Mouse (Mus musculus) midbrain, embryonic 14.5 days (tissue): ENCODE data around the gene B4galnt2. TPM values are rescaled to one million over a fixed set of nuclear protein-coding genes. Genes with fewer than 3 reads are reported as not detected.

Experiments used
- ATAC-seq: fragments of 200-750 bp; cut with Nextera tagmentation; 2 replicates; pipeline ENCODE4 v1.8.0; 2017; ENCODE audit warnings: moderate number of reproducible peaks, moderate library complexity; ENCODE audit not compliant: low FRiP score, low TSS enrichment
- DNase-seq: peaks from one replicate; pipeline ENCODE4 v3.0.0-alpha.2; 2015
- H3K27ac ChIP-seq: fragments of 300-500 bp; sonication (generic); replicated peaks from 2 replicates; pipeline ENCODE4 v1.5.1; 2014; ENCODE audit warnings: mild to moderate bottlenecking, low read depth, low read length, moderate library complexity
- H3K27me3 ChIP-seq: fragments of 300-500 bp; sonication (generic); 2 replicates; pipeline ENCODE4 v1.6.1; 2014; ENCODE audit warnings: low read length, control low read depth, mixed read lengths; ENCODE audit not compliant: control insufficient read depth, insufficient read depth
- H3K36me3 ChIP-seq: fragments of 300-500 bp; sonication (generic); 2 replicates; pipeline ENCODE4 v1.6.1; 2014; ENCODE audit warnings: low read length, control low read depth; ENCODE audit not compliant: control insufficient read depth, insufficient read depth
- H3K4me1 ChIP-seq: fragments of 300-500 bp; sonication (generic); 2 replicates; pipeline ENCODE4 v1.6.1; 2014; ENCODE audit warnings: mild to moderate bottlenecking, antibody characterized with exemption, low read length, control low read depth; ENCODE audit not compliant: control insufficient read depth, insufficient read depth
- H3K4me2 ChIP-seq: fragments of 300-500 bp; sonication (generic); 2 replicates; pipeline ENCODE4 v1.6.1; 2014; ENCODE audit warnings: mild to moderate bottlenecking, low read length, moderate library complexity
- H3K4me3 ChIP-seq: fragments of 300-500 bp; sonication (generic); replicated peaks from 2 replicates; pipeline ENCODE4 v1.5.1; 2014; ENCODE audit warnings: low read depth, low read length
- H3K9ac ChIP-seq: fragments of 300-500 bp; sonication (generic); replicated peaks from 2 replicates; pipeline ENCODE4 v1.6.1; 2014; ENCODE audit warnings: mild to moderate bottlenecking, low read length, moderate library complexity
- H3K9me3 ChIP-seq: fragments of 300-500 bp; sonication (generic); 2 replicates; pipeline ENCODE4 v1.6.1; 2016; ENCODE audit warnings: low read length, control low read depth, mixed read lengths; ENCODE audit not compliant: control insufficient read depth
- WGBS: fragments of 180-500 bp; shearing (Covaris S2); extraction: QIAGEN DNeasy Blood & Tissue Kit; methylation state at CpG from one replicate; pipeline ENCODE4 v1.1.7; 2014; 5-methylcytosine and 5-hydroxymethylcytosine counted together
- polyA plus RNA-seq: library from polyadenylated mRNA; unstranded; fragments of >200 nt; fragmentation: Nextera tagmentation; extraction: Ambion mirVana; gene quantifications from 2 replicates; pipeline ENCODE4 v1.2.1, GENCODE M21; 2014

B4galnt2 gene
- polyA plus RNA-seq, 1 experiment from 2014 or later, result not detected

DNA sequence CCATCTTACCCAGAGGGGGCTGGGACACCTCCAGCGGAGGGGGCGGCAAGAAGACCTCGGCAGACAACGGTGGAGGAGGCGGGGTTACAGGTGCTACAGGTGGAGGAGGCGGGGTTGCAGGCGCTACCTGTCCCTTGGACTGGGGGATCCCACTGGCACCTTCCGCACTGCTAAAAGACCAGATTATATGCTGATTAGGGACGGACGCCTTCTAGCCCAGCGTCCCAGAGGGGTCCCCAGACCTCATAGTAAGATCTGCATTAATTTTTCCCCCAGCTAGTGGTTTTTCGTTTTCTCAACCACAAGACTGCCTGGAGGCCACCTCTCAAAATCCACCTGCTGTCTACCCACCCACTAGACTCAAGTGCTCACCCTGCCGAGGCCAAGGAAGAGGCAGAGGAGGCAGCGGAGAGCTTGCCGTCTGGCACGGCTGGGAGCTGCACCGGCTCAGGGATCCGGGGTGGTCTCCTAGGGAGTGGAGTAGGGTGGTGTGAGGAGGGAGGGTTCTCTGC is 81.0 kb downstream of the B4galnt2 start:
- H3K9ac ChIP-seq, result no peak overlapping the region
- 5% methylated on average over 18 of the region's 18 CpGs for WGBS

DNA sequence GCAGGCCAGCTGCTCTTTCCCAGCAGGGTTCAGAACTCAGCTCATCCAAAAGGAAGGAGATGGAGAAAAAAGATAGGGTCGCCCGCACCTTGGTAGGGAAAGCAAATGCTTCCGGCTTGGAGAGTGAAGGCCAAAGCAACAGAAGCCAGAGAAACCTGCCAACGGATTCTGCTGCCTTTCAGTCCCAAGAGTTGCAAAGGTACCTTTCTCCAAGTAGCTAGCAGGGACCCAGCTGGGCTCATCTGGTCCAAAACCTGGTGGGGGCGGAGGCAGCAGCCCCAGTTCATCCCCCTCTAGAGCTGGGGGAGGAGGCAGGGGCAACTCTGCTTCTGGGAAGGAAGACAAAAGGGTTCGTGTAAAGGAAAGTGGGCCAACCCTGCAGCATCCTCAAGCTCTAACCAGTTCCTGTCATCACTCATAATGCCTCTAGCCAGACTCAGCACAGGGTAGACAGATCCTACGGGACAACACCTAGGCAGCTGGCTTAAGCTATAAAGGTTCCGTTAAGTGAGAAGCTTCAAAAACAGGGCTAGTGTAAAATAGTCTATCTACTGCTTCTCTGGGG is 81.6 kb downstream of the B4galnt2 start:
- Histone ChIP-seq H3K27me3 (peaks cover 83% of the 10 kb centered on the region), H3K4me2 (no peak overlapping the region), H3K9ac (no peak overlapping the region), H3K9me3 (no peaks in the 10 kb centered on the region), H3K36me3 (no peaks in the 10 kb centered on the region), H3K27ac (no peak overlapping the region), H3K4me1 (peaks cover 9% of the 10 kb centered on the region), H3K4me3 (no peak overlapping the region)
- ATAC-seq (no peak), DNase-seq (no peak)
- WGBS, result 29% methylated on average over 8 of the region's 8 CpGs

More for the DNA sequence above, 81.0 kb downstream of the B4galnt2 start:
- Histone ChIP-seq H3K36me3 (no peaks in the 10 kb centered on the region), H3K9me3 (no peaks in the 10 kb centered on the region), H3K4me2 (no peak overlapping the region), H3K27me3 (peaks cover 77% of the 10 kb centered on the region), H3K4me1 (peaks cover 9% of the 10 kb centered on the region), H3K27ac (no peak overlapping the region), H3K4me3 (no peak overlapping the region)
- DNase-seq, result no peak
- no peak for ATAC-seq

DNA sequence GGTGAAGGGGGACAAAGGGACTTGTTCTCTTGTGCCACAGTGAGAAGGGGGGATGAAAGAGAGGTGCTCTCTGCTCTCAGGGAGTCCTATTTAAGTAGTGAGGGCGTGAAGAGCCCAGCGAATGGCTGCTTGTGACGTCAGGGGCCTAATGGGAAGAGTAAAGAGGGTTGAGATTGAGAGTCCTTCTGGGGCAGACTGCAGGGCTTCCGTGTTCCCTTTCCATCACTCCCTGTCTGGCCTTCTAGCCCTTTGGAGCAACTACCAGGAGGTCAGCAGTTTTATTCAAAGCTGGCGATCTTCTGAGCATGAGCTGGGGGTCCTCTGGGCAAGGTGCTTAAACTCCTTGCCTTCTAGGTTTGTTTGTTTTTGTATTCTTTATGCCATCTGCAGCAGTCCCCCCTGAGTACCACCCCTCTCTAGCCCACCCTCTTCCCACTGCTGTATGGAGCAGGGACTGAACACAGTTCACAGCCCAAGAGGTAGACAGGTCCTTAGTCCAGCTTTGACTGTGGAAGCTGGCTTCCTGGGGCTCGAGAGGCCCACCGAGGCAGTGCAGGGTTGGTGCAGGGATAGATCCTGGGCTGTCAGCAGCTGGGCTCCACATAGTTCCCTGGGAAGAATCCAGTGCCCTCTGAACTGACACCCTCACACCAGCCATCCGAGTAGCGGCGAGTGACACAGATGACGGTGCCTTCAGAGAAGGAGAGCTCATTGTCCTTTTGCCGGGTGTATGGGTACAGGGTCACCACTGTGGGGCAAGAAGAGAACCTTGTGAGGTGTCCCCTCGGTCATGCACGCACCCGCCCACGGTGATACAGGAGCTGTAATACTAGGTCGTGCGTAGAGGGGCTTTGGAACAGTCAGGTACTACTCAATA is 82.3 kb downstream of the B4galnt2 start:
- Histone ChIP-seq H3K4me3 (no peak overlapping the region), H3K4me1 (peaks cover 9% of the 10 kb centered on the region), H3K4me2 (no peak overlapping the region), H3K27me3 (peaks cover 87% of the 10 kb centered on the region), H3K27ac (no peak overlapping the region), H3K36me3 (no peaks in the 10 kb centered on the region), H3K9me3 (no peaks in the 10 kb centered on the region), H3K9ac (no peak overlapping the region)
- WGBS, result 34% methylated on average over 18 of the region's 18 CpGs
- DNase-seq, result no peak
- no peak for ATAC-seq

DNA sequence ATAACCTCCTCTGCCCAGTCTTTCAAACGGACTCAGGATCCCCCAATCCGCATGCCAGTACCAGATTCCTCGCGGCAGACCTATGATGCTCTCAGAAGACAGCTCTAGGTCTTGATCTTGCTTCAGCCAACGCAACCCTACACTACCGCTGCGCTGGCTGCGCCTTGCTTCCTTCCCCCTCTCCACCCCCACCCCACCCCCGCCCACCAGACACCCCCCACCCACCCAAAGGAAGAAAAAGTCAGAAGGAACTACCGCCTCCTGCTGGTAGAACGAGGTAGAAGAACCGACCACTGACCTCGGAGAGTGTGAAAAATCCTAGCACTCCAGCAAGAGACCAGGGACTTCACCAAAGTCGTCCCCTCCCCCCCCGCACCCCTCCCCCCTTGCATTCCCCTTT is 83.0 kb downstream of the B4galnt2 start:
- no peaks in the 10 kb centered on the region for H3K9me3 ChIP-seq
- peaks cover 93% of the 10 kb centered on the region for H3K27me3 ChIP-seq
- H3K36me3 ChIP-seq, result no peaks in the 10 kb centered on the region
- no peak overlapping the region for H3K27ac ChIP-seq
- no peak overlapping the region for H3K9ac ChIP-seq
- no peak overlapping the region for H3K4me2 ChIP-seq
- ATAC-seq (no peak), DNase-seq (no peak)
- peaks cover 9% of the 10 kb centered on the region for H3K4me1 ChIP-seq
- H3K4me3 ChIP-seq, result no peak overlapping the region
- 5% methylated on average over 15 of the region's 15 CpGs for WGBS

DNA sequence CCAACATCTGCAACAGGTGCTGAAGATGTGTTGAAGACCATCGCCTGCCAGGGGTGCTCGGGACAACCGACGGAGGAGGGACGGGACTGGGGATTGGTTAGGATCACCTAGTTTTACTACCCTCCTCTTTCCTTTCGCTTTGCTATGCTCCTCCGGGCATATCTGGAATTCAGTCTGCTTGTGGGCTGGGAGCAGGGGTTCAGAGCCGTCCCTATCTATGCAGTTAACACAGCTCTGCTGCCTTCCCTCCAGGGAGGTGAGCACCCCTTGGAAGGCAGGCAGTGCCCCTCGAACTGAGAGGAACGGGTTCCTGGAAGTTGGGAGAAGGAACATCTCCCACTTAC is 83.4 kb downstream of the B4galnt2 start:
- WGBS, result 7% methylated on average over 10 of the region's 10 CpGs
- no peak overlapping the region for H3K9ac ChIP-seq
- peak overlapping the region; percentile 26; the same call in 1 of the 2 replicates for H3K4me3 ChIP-seq
- ATAC-seq (no peak), DNase-seq (no peak)
- no peaks in the 10 kb centered on the region for H3K36me3 ChIP-seq
- H3K4me1 ChIP-seq, result peaks cover 9% of the 10 kb centered on the region
- peaks cover 96% of the 10 kb centered on the region for H3K27me3 ChIP-seq
- no peak overlapping the region for H3K27ac ChIP-seq
- H3K4me2 ChIP-seq, result peak overlapping the region; percentile 41; the same call in 1 of the 2 replicates
- no peaks in the 10 kb centered on the region for H3K9me3 ChIP-seq

DNA sequence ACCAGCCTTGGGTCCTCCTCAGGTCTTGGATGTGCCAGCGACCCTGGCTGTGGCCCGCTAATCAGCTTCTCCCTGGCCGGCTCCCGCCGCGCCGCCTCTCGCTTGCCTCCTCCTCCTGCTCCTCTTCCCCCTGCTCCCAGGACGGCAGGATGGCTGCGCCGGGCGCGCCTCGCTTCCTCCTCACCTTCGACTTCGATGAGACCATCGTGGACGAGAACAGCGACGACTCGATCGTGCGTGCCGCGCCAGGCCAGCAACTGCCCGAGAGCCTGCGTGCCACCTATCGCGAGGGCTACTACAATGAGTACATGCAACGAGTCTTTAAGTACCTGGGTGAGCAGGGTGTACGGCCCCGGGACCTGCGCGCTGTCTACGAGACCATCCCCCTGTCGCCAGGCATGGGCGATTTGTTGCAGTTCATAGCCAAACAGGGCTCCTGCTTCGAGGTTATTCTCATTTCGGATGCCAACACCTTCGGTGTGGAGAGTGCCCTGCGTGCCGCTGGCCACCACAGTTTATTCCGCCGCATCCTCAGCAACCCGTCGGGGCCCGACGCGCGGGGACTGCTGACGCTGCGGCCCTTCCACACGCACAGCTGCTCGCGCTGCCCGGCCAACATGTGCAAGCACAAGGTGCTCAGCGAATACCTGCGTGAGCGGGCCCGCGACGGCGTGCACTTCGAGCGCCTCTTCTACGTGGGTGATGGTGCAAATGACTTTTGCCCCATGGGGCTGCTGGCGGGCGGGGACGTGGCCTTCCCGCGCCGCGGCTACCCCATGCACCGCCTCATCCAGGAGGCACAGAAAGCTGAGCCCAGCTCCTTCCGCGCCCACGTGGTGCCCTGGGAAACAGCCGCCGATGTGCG is 84.0 kb downstream of the B4galnt2 start:
- peaks cover 9% of the 10 kb centered on the region for H3K4me1 ChIP-seq
- 3% methylated on average over 80 of the region's 80 CpGs for WGBS

DNA sequence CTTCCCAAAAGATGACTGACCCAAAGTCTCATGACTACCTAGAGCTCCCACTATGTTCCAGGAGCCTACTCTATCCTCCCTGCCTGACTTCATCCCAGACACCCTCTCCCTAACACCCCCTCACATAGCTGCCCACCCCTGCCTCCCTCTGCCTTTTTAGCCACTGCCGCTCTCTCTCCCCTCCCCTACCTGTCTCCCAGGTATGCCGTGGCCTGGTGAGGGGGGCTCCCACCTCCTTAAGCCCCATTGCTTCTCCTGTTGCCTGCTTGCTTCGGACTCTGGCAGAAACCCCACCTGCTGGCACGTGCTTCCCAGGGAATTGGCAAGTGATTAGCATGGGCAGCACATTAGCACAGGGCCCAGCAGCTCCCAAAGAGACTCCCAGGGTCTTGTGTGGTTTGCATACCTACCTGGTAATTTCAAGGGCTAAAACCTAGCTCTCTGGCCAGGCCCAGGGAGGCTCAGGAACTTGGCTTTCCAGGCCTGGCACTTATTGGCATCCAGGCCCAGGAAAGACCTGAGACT is 85.1 kb downstream of the B4galnt2 start:
- Histone ChIP-seq H3K4me2 (no peak overlapping the region), H3K9me3 (no peaks in the 10 kb centered on the region), H3K4me3 (no peak overlapping the region), H3K4me1 (peaks cover 9% of the 10 kb centered on the region), H3K36me3 (no peaks in the 10 kb centered on the region), H3K27me3 (peaks cover 90% of the 10 kb centered on the region), H3K9ac (no peak overlapping the region), H3K27ac (no peak overlapping the region)
- WGBS, result 30% methylated on average over 4 of the region's 4 CpGs
- ATAC-seq (no peak), DNase-seq (no peak)

More for the DNA sequence above, 84.0 kb downstream of the B4galnt2 start:
- Histone ChIP-seq H3K4me2 (peak overlapping the region; percentile 41), H3K36me3 (no peaks in the 10 kb centered on the region), H3K9ac (0 out of 2 replicates have a peak overlapping the region, but pooled peaks have one; percentile 3), H3K9me3 (no peaks in the 10 kb centered on the region), H3K4me3 (peak overlapping the region; percentile 26), H3K27me3 (peaks cover 90% of the 10 kb centered on the region), H3K27ac (no peak overlapping the region)
- DNase-seq, result peak; percentile 37
- ATAC-seq, result no peak

DNA sequence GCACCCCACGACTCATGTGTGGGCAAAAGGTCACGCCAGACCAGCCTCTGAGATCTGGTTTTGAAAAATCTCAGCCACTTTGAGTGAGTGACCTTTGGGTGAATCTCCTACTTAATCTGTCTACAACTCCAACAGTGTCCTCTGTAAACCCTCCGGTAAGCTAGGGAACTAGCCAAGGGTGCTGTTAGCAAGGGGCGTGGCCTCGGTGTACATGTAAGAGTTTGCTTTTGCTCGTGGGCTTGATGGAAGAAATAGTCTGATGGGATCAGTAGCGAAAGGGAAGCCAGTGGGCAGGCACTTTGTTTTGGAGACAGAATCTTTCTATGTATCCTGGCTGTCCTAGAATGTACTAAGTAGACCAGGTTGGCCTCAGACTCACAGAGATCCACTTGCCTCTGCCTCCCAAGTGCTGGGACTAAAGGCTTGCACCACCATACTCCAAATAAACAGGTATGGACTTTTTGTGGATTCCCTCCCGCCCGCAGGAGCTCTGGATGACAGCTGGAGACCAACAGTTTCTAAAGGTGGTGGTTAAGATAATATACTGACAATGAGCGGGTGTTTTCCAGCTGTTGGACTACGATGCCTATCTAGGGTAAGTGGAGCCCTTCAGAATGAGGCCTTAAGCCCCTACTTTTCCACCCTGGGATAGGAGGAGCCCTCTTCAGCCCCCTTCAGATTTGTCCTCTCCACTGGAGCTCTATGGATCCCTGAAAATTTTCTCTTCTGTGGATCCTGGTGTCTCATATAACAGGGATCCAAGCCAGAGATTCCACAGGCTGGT is 86.3 kb downstream of the B4galnt2 start:
- H3K4me1 ChIP-seq, result peaks cover 9% of the 10 kb centered on the region
- ATAC-seq (no peak), DNase-seq (no peak)
- H3K9ac ChIP-seq, result no peak overlapping the region
- 76% methylated on average over 11 of the region's 11 CpGs for WGBS
- peaks cover 84% of the 10 kb centered on the region for H3K27me3 ChIP-seq
- no peak overlapping the region for H3K4me3 ChIP-seq
- H3K4me2 ChIP-seq, result no peak overlapping the region
- H3K36me3 ChIP-seq, result no peaks in the 10 kb centered on the region
- no peak overlapping the region for H3K27ac ChIP-seq
- H3K9me3 ChIP-seq, result no peaks in the 10 kb centered on the region
